Mouse (Mus musculus): ENCODE results near the gene Pan2. TPM values are rescaled to one million over a fixed set of nuclear protein-coding genes. Genes with fewer than 3 reads are reported as not detected.
"Not testable (repeated sequence)": the region's sequence is repeated elsewhere in the genome, so short reads cannot be mapped to it uniquely, and the experiment has no call there.

Pan2 gene
- polyA plus RNA-seq (2014; fragmentation: Nextera tagmentation; extraction: Ambion mirVana) = 25.9 and 27.7 TPM in 2 replicates

GRCm38 (mm10) chr10:128303126-128304021, at the start of gene Pan2:
TSS of gene Pan2 (plus strand) at chr10:128303335.
- WGBS (ENCODE audit: insufficient replicate concordance) = 2% methylated on average over 37 of the region's 37 CpGs
- Histone ChIP-seq H3K27ac (ENCODE audit: low read depth, low read length) (peak within 1 kb of the TSS; percentile 91), H3K36me3 (ENCODE audit: control insufficient read depth, insufficient read depth, low read length) (peaks cover 5% of the 10 kb centered on the region), H3K4me3 (ENCODE audit: low read depth, low read length) (peak within 1 kb of the TSS; percentile 69), H3K9ac (ENCODE audit: low read depth, low read length) (peak within 1 kb of the TSS; percentile 94), H3K4me1 (ENCODE audit: control insufficient read depth, insufficient read depth, low read length) (peaks cover 10% of the 10 kb centered on the region), H3K27me3 (ENCODE audit: control insufficient read depth, insufficient read depth, low read length) (no peaks in the 10 kb centered on the region), H3K9me3 (replicated peaks; ENCODE audit: control insufficient read depth, low read length) (no peaks in the 10 kb centered on the region), H3K4me2 (peak within 1 kb of the TSS; percentile 80)
- ATAC-seq (replicated peaks; ENCODE audit: insufficient number of reproducible peaks, low FRiP score, low TSS enrichment) = peak; percentile 99

GRCm38 (mm10) chr10:128253677-128254255, 49.4 kb upstream of the Pan2 start, which contains the start of gene Apon:
TSS of gene Apon (plus strand) at chr10:128254096.
- no peak for ATAC-seq (replicated peaks; ENCODE audit: insufficient number of reproducible peaks, low FRiP score, low TSS enrichment)
- no peak within 1 kb of the TSS for H3K9ac ChIP-seq (ENCODE audit: low read depth, low read length)
- no peak within 1 kb of the TSS for H3K4me2 ChIP-seq
- no peak within 1 kb of the TSS for H3K27ac ChIP-seq (ENCODE audit: low read depth, low read length)
- peaks cover 28% of the 10 kb centered on the region for H3K36me3 ChIP-seq (ENCODE audit: control insufficient read depth, insufficient read depth, low read length)
- 88% methylated on average over 4 of the region's 4 CpGs for WGBS (ENCODE audit: insufficient replicate concordance)
- no peaks in the 10 kb centered on the region for H3K4me1 ChIP-seq (ENCODE audit: control insufficient read depth, insufficient read depth, low read length)
- no peaks in the 10 kb centered on the region for H3K9me3 ChIP-seq (replicated peaks; ENCODE audit: control insufficient read depth, low read length)
- no peaks in the 10 kb centered on the region for H3K27me3 ChIP-seq (ENCODE audit: control insufficient read depth, insufficient read depth, low read length)
- no peak within 1 kb of the TSS for H3K4me3 ChIP-seq (ENCODE audit: low read depth, low read length)

GRCm38 (mm10) chr10:128255925-128256324, 47.2 kb upstream of the Pan2 start:
- no peak for ATAC-seq (replicated peaks; ENCODE audit: insufficient number of reproducible peaks, low FRiP score, low TSS enrichment)
- WGBS (ENCODE audit: insufficient replicate concordance) = 80% methylated on average over 8 of the region's 8 CpGs

GRCm38 (mm10) chr10:128256328-128256727, 46.8 kb upstream of the Pan2 start:
- 83% methylated on average over 8 of the region's 8 CpGs for WGBS (ENCODE audit: insufficient replicate concordance)
- no peaks in the 10 kb centered on the region for H3K9me3 ChIP-seq (replicated peaks; ENCODE audit: control insufficient read depth, low read length)
- ATAC-seq (replicated peaks; ENCODE audit: insufficient number of reproducible peaks, low FRiP score, low TSS enrichment) = no peak
- H3K4me2 ChIP-seq = no peak overlapping the region
- no peak overlapping the region for H3K4me3 ChIP-seq (ENCODE audit: low read depth, low read length)
- no peak overlapping the region for H3K27ac ChIP-seq (ENCODE audit: low read depth, low read length)
- H3K9ac ChIP-seq (ENCODE audit: low read depth, low read length) = no peak overlapping the region
- H3K27me3 ChIP-seq (ENCODE audit: control insufficient read depth, insufficient read depth, low read length) = no peaks in the 10 kb centered on the region
- H3K36me3 ChIP-seq (ENCODE audit: control insufficient read depth, insufficient read depth, low read length) = peaks cover 5% of the 10 kb centered on the region; the same call in 1 of the 2 replicates
- no peaks in the 10 kb centered on the region for H3K4me1 ChIP-seq (ENCODE audit: control insufficient read depth, insufficient read depth, low read length)

More at GRCm38 (mm10) chr10:128255925-128256324, 47.2 kb upstream of the Pan2 start:
- H3K27me3 ChIP-seq (ENCODE audit: control insufficient read depth, insufficient read depth, low read length) = no peaks in the 10 kb centered on the region
- H3K9me3 ChIP-seq (replicated peaks; ENCODE audit: control insufficient read depth, low read length) = no peaks in the 10 kb centered on the region
- H3K27ac ChIP-seq (ENCODE audit: low read depth, low read length) = no peak overlapping the region
- no peaks in the 10 kb centered on the region for H3K4me1 ChIP-seq (ENCODE audit: control insufficient read depth, insufficient read depth, low read length)
- no peak overlapping the region for H3K9ac ChIP-seq (ENCODE audit: low read depth, low read length)
- no peak overlapping the region for H3K4me2 ChIP-seq
- no peak overlapping the region for H3K4me3 ChIP-seq (ENCODE audit: low read depth, low read length)
- peaks cover 8% of the 10 kb centered on the region for H3K36me3 ChIP-seq (ENCODE audit: control insufficient read depth, insufficient read depth, low read length)

- no peak overlapping the region for H3K4me3 ChIP-seq (ENCODE audit: low read depth, low read length)
- H3K36me3 ChIP-seq (ENCODE audit: control insufficient read depth, insufficient read depth, low read length) = no peaks in the 10 kb centered on the region
- H3K27ac ChIP-seq (ENCODE audit: low read depth, low read length) = no peak overlapping the region
- WGBS (ENCODE audit: insufficient replicate concordance) = 76% methylated on average over 4 of the region's 4 CpGs
- no peaks in the 10 kb centered on the region for H3K4me1 ChIP-seq (ENCODE audit: control insufficient read depth, insufficient read depth, low read length)
- no peaks in the 10 kb centered on the region for H3K27me3 ChIP-seq (ENCODE audit: control insufficient read depth, insufficient read depth, low read length)
- H3K9me3 ChIP-seq (replicated peaks; ENCODE audit: control insufficient read depth, low read length) = no peaks in the 10 kb centered on the region
- no peak for ATAC-seq (replicated peaks; ENCODE audit: insufficient number of reproducible peaks, low FRiP score, low TSS enrichment)
- H3K4me2 ChIP-seq = no peak overlapping the region
- H3K9ac ChIP-seq (ENCODE audit: low read depth, low read length) = no peak overlapping the region
Measured at GRCm38 (mm10) chr10:128258953-128259352, 44.2 kb upstream of the Pan2 start.

GRCm38 (mm10) chr10:128259946-128260345, 43.2 kb upstream of the Pan2 start:
- no peak for ATAC-seq (replicated peaks; ENCODE audit: insufficient number of reproducible peaks, low FRiP score, low TSS enrichment)

GRCm38 (mm10) chr10:128260376-128260775, 42.8 kb upstream of the Pan2 start:
- H3K9me3 ChIP-seq (replicated peaks; ENCODE audit: control insufficient read depth, low read length); H3K4me1 ChIP-seq (ENCODE audit: control insufficient read depth, insufficient read depth, low read length); H3K9ac ChIP-seq (ENCODE audit: low read depth, low read length); H3K27me3 ChIP-seq (ENCODE audit: control insufficient read depth, insufficient read depth, low read length); H3K36me3 ChIP-seq (ENCODE audit: control insufficient read depth, insufficient read depth, low read length); H3K27ac ChIP-seq (ENCODE audit: low read depth, low read length); ATAC-seq (replicated peaks; ENCODE audit: insufficient number of reproducible peaks, low FRiP score, low TSS enrichment); H3K4me2 ChIP-seq; H3K4me3 ChIP-seq (ENCODE audit: low read depth, low read length): not testable (repeated sequence)
- 77% methylated on average over 7 of the region's 7 CpGs for WGBS (ENCODE audit: insufficient replicate concordance)

More at GRCm38 (mm10) chr10:128259946-128260345, 43.2 kb upstream of the Pan2 start:
- Histone ChIP-seq H3K27me3 (ENCODE audit: control insufficient read depth, insufficient read depth, low read length) (no peaks in the 10 kb centered on the region), H3K4me3 (ENCODE audit: low read depth, low read length) (no peak overlapping the region), H3K36me3 (ENCODE audit: control insufficient read depth, insufficient read depth, low read length) (no peaks in the 10 kb centered on the region), H3K9ac (ENCODE audit: low read depth, low read length) (no peak overlapping the region), H3K27ac (ENCODE audit: low read depth, low read length) (no peak overlapping the region), H3K4me2 (no peak overlapping the region), H3K9me3 (replicated peaks; ENCODE audit: control insufficient read depth, low read length) (no peaks in the 10 kb centered on the region), H3K4me1 (ENCODE audit: control insufficient read depth, insufficient read depth, low read length) (no peaks in the 10 kb centered on the region)
- 79% methylated on average over 5 of the region's 5 CpGs for WGBS (ENCODE audit: insufficient replicate concordance)

- Histone ChIP-seq H3K4me2 (peak overlapping the region; percentile 27; the same call in 1 of the 2 replicates), H3K36me3 (ENCODE audit: control insufficient read depth, insufficient read depth, low read length) (no peaks in the 10 kb centered on the region), H3K27ac (ENCODE audit: low read depth, low read length) (no peak overlapping the region), H3K9me3 (replicated peaks; ENCODE audit: control insufficient read depth, low read length) (no peaks in the 10 kb centered on the region), H3K27me3 (ENCODE audit: control insufficient read depth, insufficient read depth, low read length) (no peaks in the 10 kb centered on the region), H3K4me1 (ENCODE audit: control insufficient read depth, insufficient read depth, low read length) (no peaks in the 10 kb centered on the region), H3K4me3 (ENCODE audit: low read depth, low read length) (0 out of 2 replicates have a peak overlapping the region, but pooled peaks have one; percentile 5), H3K9ac (ENCODE audit: low read depth, low read length) (no peak overlapping the region)
- no peak for ATAC-seq (replicated peaks; ENCODE audit: insufficient number of reproducible peaks, low FRiP score, low TSS enrichment)
- WGBS (ENCODE audit: insufficient replicate concordance) = 64% methylated on average over 22 of the region's 22 CpGs
Measured at GRCm38 (mm10) chr10:128262300-128262699, 40.8 kb upstream of the Pan2 start.
